Mouse (Mus musculus): Measurements from ENCODE around the gene Mrgpra3.

Mrgpra3 gene

DNA sequence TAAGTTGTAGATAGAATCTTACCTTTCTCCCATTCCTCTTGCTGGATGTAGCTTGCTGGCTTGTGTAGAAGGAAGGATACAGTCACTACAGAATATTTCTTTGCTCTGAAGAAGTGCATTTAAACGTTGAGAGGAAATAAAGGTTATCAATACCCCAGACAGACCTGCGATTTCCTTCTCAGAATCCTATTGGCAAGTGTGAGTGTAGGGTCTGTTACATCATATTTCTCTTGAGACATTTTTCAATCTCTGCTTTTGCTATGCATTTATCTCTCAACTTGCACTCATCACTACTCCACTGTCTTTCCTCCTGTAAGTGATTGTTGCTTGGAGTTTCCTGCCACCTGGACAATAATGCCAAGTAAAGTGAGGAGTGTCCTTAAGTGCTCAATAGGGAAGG is at the start of gene Mrgpra3:
TSS of gene Mrgpra3 (minus strand) at position 101 of the 400 bp plus-strand sequence.
- DNase-seq (ENCODE audit: low spot score): no peak

Data from ovary, adult 18-20 months (tissue).